Mouse (Mus musculus) CH12.LX (cell line): ENCODE data around the gene Vil1. TPM values are rescaled to one million over a fixed set of nuclear protein-coding genes. Genes with fewer than 3 reads are reported as not detected.

ENCODE experiments used
- DNase-seq: peaks from one replicate; pipeline ENCODE4 v3.0.0-alpha.2; 2013; ENCODE audit errors: extremely low read depth
- H3K27ac ChIP-seq: 2 replicates; pipeline ENCODE4 v1.5.1; 2012; ENCODE audit warnings: low read depth, mild to moderate bottlenecking, control low read depth, moderate library complexity; ENCODE audit not compliant: insufficient read depth
- H3K27me3 ChIP-seq: replicated peaks from 2 replicates; pipeline ENCODE3; 2012; ENCODE audit warnings: inconsistent platforms
- H3K36me3 ChIP-seq, 2 experiments: replicated peaks in 1 of 2; 2 replicates each; pipeline versions ENCODE3 to v1.6.1; 2012; ENCODE audit warnings: inconsistent platforms in 1 of 2, low read length in 1 of 2, mild to moderate bottlenecking in 1 of 2, mixed read lengths in 1 of 2, moderate library complexity in 1 of 2; ENCODE audit not compliant: control insufficient read depth in 1 of 2, insufficient read depth in 1 of 2
- H3K4me1 ChIP-seq, 2 experiments: 2 replicates each; pipeline ENCODE4 v1.6.1; 2012; ENCODE audit warnings: inconsistent platforms in 1 of 2, moderate library complexity in 1 of 2; ENCODE audit not compliant: insufficient read depth in 2 of 2, control insufficient read depth in 1 of 2
- H3K4me2 ChIP-seq: 2 replicates; pipeline ENCODE4 v1.6.1; 2012; ENCODE audit warnings: low read depth, mild to moderate bottlenecking, control low read depth; ENCODE audit not compliant: poor library complexity, insufficient read depth, severe bottlenecking
- H3K4me3 ChIP-seq, 3 experiments: fragments of 150-350 bp in 1 of 3; sonication (generic) in 1 of 3; replicated peaks in 1 of 3; 2 replicates each; pipeline versions ENCODE3 to v1.5.1; 2011 to 2012; ENCODE audit warnings: low read depth in 2 of 3, low read length in 2 of 3, mild to moderate bottlenecking in 2 of 3, moderate library complexity in 2 of 3, control low read depth in 1 of 3, improper control_type of control experiment in 1 of 3, inconsistent platforms in 1 of 3, mixed read lengths in 1 of 3; ENCODE audit not compliant: poor library complexity in 1 of 3
- H3K79me2 ChIP-seq: replicated peaks from 2 replicates; pipeline ENCODE4 v1.6.1; 2012; ENCODE audit warnings: mild to moderate bottlenecking, moderate library complexity; ENCODE audit not compliant: control insufficient read depth, poor library complexity, insufficient read depth, severe bottlenecking; ENCODE audit errors: extremely low read depth
- H3K9ac ChIP-seq: 2 replicates; pipeline ENCODE4 v1.6.1; 2012; ENCODE audit warnings: low read depth, mild to moderate bottlenecking, control low read depth, moderate library complexity; ENCODE audit not compliant: insufficient read depth
- H3K9me3 ChIP-seq: replicated peaks from 2 replicates; pipeline ENCODE3; 2012; ENCODE audit warnings: low read length, inconsistent platforms, mixed read lengths
- CHD1 ChIP-seq: IDR thresholded peaks from 2 replicates; pipeline ENCODE4 v1.6.1; 2012; ENCODE audit warnings: low read depth, low read length, improper control_type of control experiment, inconsistent platforms
- CHD2 ChIP-seq: IDR thresholded peaks from 2 replicates; pipeline ENCODE4 v1.6.1; 2011; ENCODE audit warnings: low read length, improper control_type of control experiment
- CTCF ChIP-seq, 2 experiments: IDR thresholded peaks in 1 of 2; conservative IDR thresholded peaks in 1 of 2; 2 replicates each; pipeline ENCODE4 v1.5.1; 2011 to 2012; ENCODE audit warnings: low read depth in 2 of 2, low read length in 2 of 2, improper control_type of control experiment in 1 of 2, inconsistent platforms in 1 of 2, mild to moderate bottlenecking in 1 of 2, moderate library complexity in 1 of 2
- E2F4 ChIP-seq: IDR thresholded peaks from 2 replicates; pipeline ENCODE4 v1.6.1; 2011; ENCODE audit warnings: low read depth, low read length, improper control_type of control experiment; ENCODE audit not compliant: insufficient replicate concordance
- ELF1 ChIP-seq: IDR thresholded peaks from 2 replicates; pipeline ENCODE4 v1.6.1; 2014; ENCODE audit warnings: low read depth, mild to moderate bottlenecking, inconsistent platforms, low read length, improper control_type of control experiment
- EP300 ChIP-seq: IDR thresholded peaks from 2 replicates; pipeline ENCODE4 v1.6.1; 2011; ENCODE audit warnings: low read length, improper control_type of control experiment
- ETS1 ChIP-seq: conservative IDR thresholded peaks from 2 replicates; pipeline ENCODE4 v1.6.1; 2012; ENCODE audit warnings: low read depth, mild to moderate bottlenecking, inconsistent platforms, low read length, improper control_type of control experiment, moderate library complexity
- GABPA ChIP-seq: IDR thresholded peaks from 2 replicates; pipeline ENCODE4 v1.6.1; 2012; ENCODE audit warnings: low read depth, low read length, improper control_type of control experiment, inconsistent platforms; ENCODE audit not compliant: insufficient replicate concordance
- HCFC1 ChIP-seq: IDR thresholded peaks from 2 replicates; pipeline ENCODE4 v1.6.1; 2012; ENCODE audit warnings: low read depth, mild to moderate bottlenecking, inconsistent platforms, low read length, improper control_type of control experiment
- IRF4 ChIP-seq: IDR thresholded peaks from 2 replicates; pipeline ENCODE4 v1.6.1; 2014; ENCODE audit warnings: low read depth, mild to moderate bottlenecking, inconsistent platforms, low read length, improper control_type of control experiment
- JUN ChIP-seq: IDR thresholded peaks from 2 replicates; pipeline ENCODE4 v1.6.1; 2011; ENCODE audit warnings: low read depth, mild to moderate bottlenecking, low read length, improper control_type of control experiment, moderate library complexity; ENCODE audit not compliant: insufficient read depth
- KAT2A ChIP-seq: IDR thresholded peaks from 2 replicates; pipeline ENCODE4 v1.6.1; 2012; ENCODE audit warnings: low read length, improper control_type of control experiment, inconsistent platforms; ENCODE audit not compliant: insufficient replicate concordance
- MAFK ChIP-seq: IDR thresholded peaks from 2 replicates; pipeline ENCODE4 v1.6.1; 2011; ENCODE audit warnings: low read length, improper control_type of control experiment; ENCODE audit not compliant: insufficient replicate concordance
- MAX ChIP-seq: IDR thresholded peaks from 2 replicates; pipeline ENCODE4 v1.6.1; 2011; ENCODE audit warnings: low read length, improper control_type of control experiment
- MAZ ChIP-seq: IDR thresholded peaks from 2 replicates; pipeline ENCODE4 v1.6.1; 2012; ENCODE audit warnings: low read depth, mild to moderate bottlenecking, inconsistent platforms, low read length, improper control_type of control experiment, moderate library complexity
- MXI1 ChIP-seq: IDR thresholded peaks from 2 replicates; pipeline ENCODE4 v1.6.1; 2011; ENCODE audit warnings: mild to moderate bottlenecking, low read depth, low read length, improper control_type of control experiment
- MYC ChIP-seq: IDR thresholded peaks from 2 replicates; pipeline ENCODE4 v1.6.1; 2011; ENCODE audit warnings: low read depth, mild to moderate bottlenecking, improper control_type of control experiment, low read length
- NELFE ChIP-seq: IDR thresholded peaks from 2 replicates; pipeline ENCODE4 v1.6.1; 2011; ENCODE audit warnings: low read depth, low read length, improper control_type of control experiment
- NRF1 ChIP-seq: IDR thresholded peaks from 2 replicates; pipeline ENCODE4 v1.6.1; 2014; ENCODE audit warnings: low read depth, mild to moderate bottlenecking, inconsistent platforms, low read length, improper control_type of control experiment, moderate library complexity
- POLR2AphosphoS2 ChIP-seq: IDR thresholded peaks from 2 replicates; pipeline ENCODE4 v1.6.1; 2011; ENCODE audit warnings: low read depth, low read length, improper control_type of control experiment
- RAD21 ChIP-seq: IDR thresholded peaks from 2 replicates; pipeline ENCODE4 v1.6.1; 2011; ENCODE audit warnings: low read depth, mild to moderate bottlenecking, low read length, improper control_type of control experiment, moderate library complexity
- RCOR1 ChIP-seq: conservative IDR thresholded peaks from 2 replicates; pipeline ENCODE4 v1.6.1; 2012; ENCODE audit warnings: low read depth, mild to moderate bottlenecking, inconsistent platforms, low read length, improper control_type of control experiment
- SIN3A ChIP-seq: IDR thresholded peaks from 2 replicates; pipeline ENCODE4 v1.6.1; 2012; ENCODE audit warnings: low read length, improper control_type of control experiment, inconsistent platforms
- TCF12 ChIP-seq: IDR thresholded peaks from 2 replicates; pipeline ENCODE4 v1.6.1; 2014; ENCODE audit warnings: low read depth, mild to moderate bottlenecking, inconsistent platforms, low read length, improper control_type of control experiment
- UBTF ChIP-seq: IDR thresholded peaks from 2 replicates; pipeline ENCODE4 v1.6.1; 2012; ENCODE audit warnings: low read depth, mild to moderate bottlenecking, inconsistent platforms, low read length, improper control_type of control experiment, moderate library complexity
- USF1 ChIP-seq: IDR thresholded peaks from 2 replicates; pipeline ENCODE4 v1.6.1; 2014; ENCODE audit warnings: low read depth, mild to moderate bottlenecking, inconsistent platforms, low read length, improper control_type of control experiment
- ZC3H11A ChIP-seq: IDR thresholded peaks from 2 replicates; pipeline ENCODE4 v1.6.1; 2012; ENCODE audit warnings: low read depth, mild to moderate bottlenecking, inconsistent platforms, low read length, improper control_type of control experiment
- ZMIZ1 ChIP-seq: IDR thresholded peaks from 2 replicates; pipeline ENCODE4 v1.6.1; 2012; ENCODE audit warnings: low read depth, mild to moderate bottlenecking, inconsistent platforms, low read length, improper control_type of control experiment
- ZNF384 ChIP-seq: IDR thresholded peaks from 2 replicates; pipeline ENCODE4 v1.6.1; 2012; ENCODE audit warnings: low read depth, low read length, improper control_type of control experiment, inconsistent platforms
- dilution Hi-C: fragments of 300-500 bp; cut with MboI; formaldehyde crosslinking; loops from 2 replicates; pipeline ENCODE4 v1.14.3; 2020; ENCODE audit warnings: low sequenced_read_pairs; ENCODE audit not compliant: extremely low pct_unique_long_range_greater_than_20kb, extremely low pct_ligation_motif_present
- in situ Hi-C: fragments of 300-500 bp; cut with MboI; formaldehyde crosslinking; loops from 3 replicates; pipeline ENCODE4 v1.14.3; 2019; ENCODE audit warnings: low sequenced_read_pairs, low pct_ligation_motif_present, low pct_unique_long_range_greater_than_20kb, mixed read lengths
- polyA plus RNA-seq: library from polyadenylated mRNA; unstranded; fragments of >175 nt; gene quantifications from 2 replicates; pipeline ENCODE4 v1.2.1, GENCODE M21; 2012; ENCODE audit warnings: low read depth; ENCODE audit not compliant: insufficient read length
- total RNA-seq, 2 experiments: library from RNA; depleted of rRNA; stranded (reverse); fragments of 300-350 nt in 1 of 2; fragments of >200 nt in 1 of 2; gene quantifications; 2 replicates each; pipeline ENCODE4 v1.2.3; 2012 to 2014

Gene Vil1
- total and polyA plus RNA-seq, 3 experiments = 0.08 to 0.10 TPM; not detected in 1

- peak overlapping the region in 1 of 3 experiments; percentile 25 for H3K4me3 ChIP-seq
- H3K27me3 ChIP-seq = no peaks in the 10 kb centered on the region
- no peak overlapping the region for H3K27ac ChIP-seq
- H3K36me3 ChIP-seq = peaks cover 0 to 23% of the 10 kb centered on the region in 2 experiments
- in situ Hi-C loops = no loop called here
- H3K4me2 ChIP-seq = no peak overlapping the region
- DNase-seq = no peak
- peaks cover 43 to 81% of the 10 kb centered on the region in 2 experiments for H3K4me1 ChIP-seq
- no peaks in the 10 kb centered on the region for H3K79me2 ChIP-seq
- TF ChIP-seq ZC3H11A (no peak), USF1 (no peak), CHD1 (no peak), ELF1 (no peak), SIN3A (no peak), NRF1 (no peak), MAZ (no peak), CTCF (conservative IDR thresholded peaks at IDR 0.05 in 1 of 2, IDR thresholded peaks at IDR 0.05 in 1 of 2; ENCODE audit: low read depth in 2 of 2, low read length in 2 of 2) (no peak), MYC (no peak), MXI1 (no peak), POLR2AphosphoS2 (no peak), KAT2A (no peak), ZNF384 (no peak), IRF4 (no peak), MAX (no peak), UBTF (no peak), JUN (no peak), ZMIZ1 (no peak), RAD21 (no peak)
- no peaks in the 10 kb centered on the region for H3K9me3 ChIP-seq
- dilution Hi-C loops = no loop called here
- no peak overlapping the region for H3K9ac ChIP-seq
Measured at GRCm38 (mm10) chr1:74383385-74383784, 25.8 kb upstream of the Vil1 start.

GRCm38 (mm10) chr1:74384525-74384924, 24.7 kb upstream of the Vil1 start:
- no peak overlapping the region for H3K27ac ChIP-seq
- no peak for TF ChIP-seq HCFC1
- TF ChIP-seq SIN3A = no peak
- TF ChIP-seq RCOR1 = no peak
- no peak for TF ChIP-seq IRF4
- no peak for TF ChIP-seq RAD21
- TF ChIP-seq ETS1 = no peak
- TF ChIP-seq CHD2 = no peak
- TF ChIP-seq CTCF (conservative IDR thresholded peaks at IDR 0.05 in 1 of 2, IDR thresholded peaks at IDR 0.05 in 1 of 2; ENCODE audit: low read depth in 2 of 2, low read length in 2 of 2) = no peak
- no peak for TF ChIP-seq UBTF
- no peak for TF ChIP-seq ZMIZ1
- TF ChIP-seq TCF12 = no peak
- no peak for TF ChIP-seq NELFE
- no peak for TF ChIP-seq MAFK
- TF ChIP-seq JUN = no peak
- no peak for TF ChIP-seq E2F4
- TF ChIP-seq EP300 = no peak
- TF ChIP-seq GABPA = no peak
- no peak for TF ChIP-seq MAX
- TF ChIP-seq POLR2AphosphoS2 = no peak
- no peak overlapping the region for H3K9ac ChIP-seq
- dilution Hi-C loops = no loop called here
- in situ Hi-C loops = no loop called here
- peaks cover 0 to 23% of the 10 kb centered on the region in 2 experiments for H3K36me3 ChIP-seq
- H3K4me3 ChIP-seq = peak overlapping the region in 1 of 3 experiments; percentile 17
- no peak overlapping the region for H3K4me2 ChIP-seq
- DNase-seq = no peak
- H3K4me1 ChIP-seq = peaks cover 41 to 83% of the 10 kb centered on the region in 2 experiments
- no peaks in the 10 kb centered on the region for H3K27me3 ChIP-seq
- H3K9me3 ChIP-seq = no peaks in the 10 kb centered on the region
- no peaks in the 10 kb centered on the region for H3K79me2 ChIP-seq
